Comparison of ENCODE assay signal across 27 mouse cellular contexts in genomic region chr2:42845489-42845888, GRCm38 (mm10).
"Had no signal": no experiment of that assay in that cellular context is flagged by ENCODE, and none has a peak within 500 bp of the region (broad histone marks: within the 10 kb centered on the region; RNA-seq: fewer than 3 reads in every experiment).

No protein-coding gene starts in this region.

- H3K9ac ChIP-seq: embryonic facial prominence, embryonic 12.5 days; embryonic facial prominence, embryonic 13.5 days; embryonic facial prominence, embryonic 15.5 days; forebrain, embryonic 12.5 days; forebrain, embryonic 13.5 days; forebrain, embryonic 15.5 days; forebrain, postnatal 0 days had no signal

- H3K4me2 ChIP-seq: embryonic facial prominence, embryonic 12.5 days; embryonic facial prominence, embryonic 13.5 days; embryonic facial prominence, embryonic 15.5 days; forebrain, embryonic 12.5 days; forebrain, embryonic 13.5 days; forebrain, embryonic 15.5 days had no signal

- DNase-seq: cerebellum, adult 8-10 months; cerebellum, adult 9-10 months; cerebellum, adult 9-11 months; cerebellum, postnatal 10 days; cerebellum, postnatal 14 days; cerebellum, postnatal 25 days; cerebellum, postnatal 36 days; embryo, embryonic 11 days; forebrain, postnatal 0 days; gastrocnemius, postnatal 10 days; gastrocnemius, postnatal 14 days; gastrocnemius, postnatal 25 days; gastrocnemius, postnatal 36 days; heart, adult 11 months; heart, adult 18-20 months; heart, adult 2 months had no signal

- H3K27me3 ChIP-seq: embryonic facial prominence, embryonic 12.5 days; embryonic facial prominence, embryonic 13.5 days; embryonic facial prominence, embryonic 15.5 days; forebrain, embryonic 12.5 days; forebrain, embryonic 13.5 days; forebrain, embryonic 15.5 days had no signal

- H3K9me3 ChIP-seq: embryonic facial prominence, embryonic 10.5 days; embryonic facial prominence, embryonic 12.5 days; embryonic facial prominence, embryonic 13.5 days; embryonic facial prominence, embryonic 15.5 days; forebrain, embryonic 10.5 days; forebrain, embryonic 12.5 days; forebrain, embryonic 13.5 days; forebrain, embryonic 15.5 days had no signal

- H3K36me3 ChIP-seq: embryonic facial prominence, embryonic 10.5 days; embryonic facial prominence, embryonic 12.5 days; embryonic facial prominence, embryonic 13.5 days; embryonic facial prominence, embryonic 15.5 days; forebrain, embryonic 10.5 days; forebrain, embryonic 12.5 days; forebrain, embryonic 15.5 days had no signal

- H3K4me3 ChIP-seq: embryonic facial prominence, embryonic 10.5 days; embryonic facial prominence, embryonic 12.5 days; embryonic facial prominence, embryonic 13.5 days; embryonic facial prominence, embryonic 15.5 days; erythroblast, embryonic 14.5 days; forebrain, embryonic 10.5 days; forebrain, embryonic 12.5 days; forebrain, embryonic 13.5 days; forebrain, embryonic 15.5 days; heart, adult 2 months had no signal

- H3K27ac ChIP-seq: embryonic facial prominence, embryonic 10.5 days; embryonic facial prominence, embryonic 12.5 days; embryonic facial prominence, embryonic 13.5 days; embryonic facial prominence, embryonic 15.5 days; forebrain, embryonic 10.5 days; forebrain, embryonic 12.5 days; forebrain, embryonic 13.5 days; forebrain, embryonic 15.5 days; heart, adult 2 months had no signal

- ATAC-seq: forebrain, embryonic 13.5 days; forebrain, embryonic 14.5 days; forebrain, embryonic 15.5 days; forebrain, embryonic 16.5 days; forebrain, postnatal 0 days had no signal

- H3K4me1 ChIP-seq: embryonic facial prominence, embryonic 10.5 days; embryonic facial prominence, embryonic 12.5 days; embryonic facial prominence, embryonic 13.5 days; embryonic facial prominence, embryonic 15.5 days; forebrain, embryonic 13.5 days; forebrain, embryonic 15.5 days had no signal
